ENCODE assay signal across 8 mouse cellular contexts in the genomic region with DNA sequence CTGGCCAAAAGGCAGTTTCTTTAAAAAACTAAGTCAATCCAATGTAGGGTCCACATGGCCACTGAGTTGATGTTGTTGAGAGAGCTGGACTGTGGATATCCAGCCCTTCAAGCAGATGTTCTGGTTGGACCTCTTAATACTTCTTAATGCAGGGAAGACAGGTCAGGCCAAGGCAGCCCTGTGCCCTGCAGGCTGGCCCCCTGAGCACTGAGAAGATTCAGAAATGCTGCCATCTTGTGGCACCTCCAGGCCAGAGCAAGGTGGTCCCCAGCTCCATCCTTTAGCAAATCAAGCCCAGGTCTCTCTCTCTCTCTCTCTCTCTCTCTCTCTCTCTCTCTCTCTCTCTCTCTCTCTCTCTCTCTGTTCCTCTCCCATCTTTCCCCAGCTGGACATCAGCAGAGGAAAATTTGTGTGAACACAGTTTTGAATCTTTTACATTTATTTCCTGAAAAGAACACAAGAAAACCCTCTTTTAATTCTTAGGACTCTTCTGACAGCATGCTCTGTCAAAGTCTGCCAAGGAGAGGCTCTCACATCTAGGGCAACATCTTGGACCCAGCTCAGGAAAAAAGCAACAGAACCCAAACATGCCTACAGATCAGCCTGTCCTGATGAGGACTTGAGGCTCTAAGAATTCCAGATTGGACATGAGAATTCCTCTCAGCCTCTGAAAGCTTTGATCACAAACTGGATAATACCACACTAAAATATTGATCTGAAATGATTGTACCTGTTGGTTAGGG.
DNase-seq lines count a peak whose midpoint lies in the region; ATAC-seq and TF ChIP-seq lines count a peak whose summit lies in the region.

No protein-coding gene starts in this region.

- no peak for ATAC-seq in CD4-positive, CD25-positive, alpha-beta regulatory T cell, adult 4 months
- no peak for ATAC-seq in neural tube, embryonic 15.5 days (ENCODE audit: low FRiP score)
- no peak for ATAC-seq in intestine, postnatal 0 days

- peak; percentile 39 for DNase-seq in CD4-positive, CD25-positive, alpha-beta regulatory T cell, adult 2 months (ENCODE audit: low read depth, low spot score)
- peak; percentile 64 for DNase-seq in neural tube, embryonic 10.5 days (ENCODE audit: extremely low spot score, low spot score)
- DNase-seq in embryonic facial prominence, embryonic 10.5 days (ENCODE audit: low spot score), result peak; percentile 78
- DNase-seq in lung, postnatal 36 days, result peak; percentile 48
- peak; percentile 74 for DNase-seq in testis, postnatal 10 days (ENCODE audit: low spot score)

- H3K27me3 ChIP-seq in neural tube, embryonic 15.5 days (replicated peaks), result no peaks in the 10 kb centered on the region
- peaks cover 29% of the 10 kb centered on the region for H3K27me3 ChIP-seq in embryonic facial prominence, embryonic 10.5 days (replicated peaks; ENCODE audit: low read depth, poor library complexity, severe bottlenecking)
- no peaks in the 10 kb centered on the region for H3K27me3 ChIP-seq in intestine, postnatal 0 days (replicated peaks; ENCODE audit: control insufficient read depth, insufficient read depth, low read length)

- no peaks in the 10 kb centered on the region for H3K4me1 ChIP-seq in neural tube, embryonic 15.5 days
- H3K4me1 ChIP-seq in embryonic facial prominence, embryonic 10.5 days, result peaks cover 45% of the 10 kb centered on the region
- H3K4me1 ChIP-seq in intestine, postnatal 0 days (replicated peaks; ENCODE audit: control insufficient read depth, insufficient read depth, low read length), result no peaks in the 10 kb centered on the region

- H3K4me2 ChIP-seq in neural tube, embryonic 15.5 days, result no peak overlapping the region
- no peak overlapping the region for H3K4me2 ChIP-seq in intestine, postnatal 0 days (replicated peaks; ENCODE audit: low read depth)

- H3K36me3 ChIP-seq in neural tube, embryonic 15.5 days, result no peaks in the 10 kb centered on the region
- H3K36me3 ChIP-seq in embryonic facial prominence, embryonic 10.5 days (replicated peaks), result no peaks in the 10 kb centered on the region
- no peaks in the 10 kb centered on the region for H3K36me3 ChIP-seq in intestine, postnatal 0 days (ENCODE audit: control insufficient read depth, insufficient read depth)

- H3K4me3 ChIP-seq in neural tube, embryonic 15.5 days (replicated peaks), result no peak overlapping the region
- no peak overlapping the region for H3K4me3 ChIP-seq in embryonic facial prominence, embryonic 10.5 days
- H3K4me3 ChIP-seq in intestine, postnatal 0 days (ENCODE audit: low read depth, low read length), result no peak overlapping the region

- H3K27ac ChIP-seq in neural tube, embryonic 15.5 days (replicated peaks), result no peak overlapping the region
- peak overlapping the region; percentile 10; the same call in 1 of the 2 replicates for H3K27ac ChIP-seq in embryonic facial prominence, embryonic 10.5 days (replicated peaks)
- H3K27ac ChIP-seq in intestine, postnatal 0 days (ENCODE audit: low read depth, low read length), result no peak overlapping the region

- no peak overlapping the region for H3K9ac ChIP-seq in neural tube, embryonic 15.5 days (replicated peaks)
- H3K9ac ChIP-seq in intestine, postnatal 0 days (ENCODE audit: low read depth, low read length), result no peak overlapping the region

- no peaks in the 10 kb centered on the region for H3K9me3 ChIP-seq in neural tube, embryonic 15.5 days (replicated peaks)
- H3K9me3 ChIP-seq in embryonic facial prominence, embryonic 10.5 days, result no peaks in the 10 kb centered on the region
- H3K9me3 ChIP-seq in intestine, postnatal 0 days (ENCODE audit: control insufficient read depth), result no peaks in the 10 kb centered on the region

- peak; percentile 72 for TF ChIP-seq CTCF in intestine, postnatal 0 days (IDR thresholded peaks at IDR 0.05; ENCODE audit: low read depth)
